Mouse (Mus musculus): ENCODE data around the gene Lrrc29. TPM values are rescaled to one million over a fixed set of nuclear protein-coding genes. Genes with fewer than 3 reads are reported as not detected.
"Not testable (repeated sequence)": the region's sequence is repeated elsewhere in the genome, so short reads cannot be mapped to it uniquely, and the experiment has no call there.

Gene Lrrc29
- polyA plus RNA-seq, 1 experiment from 2014 or later, result 0.86 TPM

- not testable (repeated sequence) for DNase-seq; ATAC-seq (ENCODE audit: low FRiP score, low TSS enrichment); H3K4me2 ChIP-seq (ENCODE audit: low read length); H3K27ac ChIP-seq (replicated peaks; ENCODE audit: low read depth, low read length); H3K36me3 ChIP-seq (ENCODE audit: control insufficient read depth, insufficient read depth, low read length); H3K9me3 ChIP-seq (ENCODE audit: control insufficient read depth, low read length); H3K4me3 ChIP-seq (replicated peaks; ENCODE audit: low read depth, low read length); H3K27me3 ChIP-seq (ENCODE audit: control insufficient read depth, insufficient read depth, low read length); H3K9ac ChIP-seq (replicated peaks; ENCODE audit: low read length)
- 82% methylated on average over 8 of the region's 8 CpGs for WGBS
- peaks cover 32% of the 10 kb centered on the region for H3K4me1 ChIP-seq (ENCODE audit: control insufficient read depth, insufficient read depth, low read length)
These were observed 34.7 kb downstream of the Lrrc29 start for GRCm38 (mm10) chr8:105291364-105291763.

GRCm38 (mm10) chr8:105290554-105291314 is 35.3 kb downstream of the Lrrc29 start:
- no peaks in the 10 kb centered on the region for H3K9me3 ChIP-seq (ENCODE audit: control insufficient read depth, low read length)
- WGBS, result 4% methylated on average over 31 of the region's 31 CpGs
- H3K9ac ChIP-seq (replicated peaks; ENCODE audit: low read length), result peak overlapping the region; percentile 7; the same call in 1 of the 2 replicates
- no peaks in the 10 kb centered on the region for H3K36me3 ChIP-seq (ENCODE audit: control insufficient read depth, insufficient read depth, low read length)
- peak; percentile 90 for DNase-seq
- peak overlapping the region; percentile 67 for H3K4me2 ChIP-seq (ENCODE audit: low read length)
- H3K4me3 ChIP-seq (replicated peaks; ENCODE audit: low read depth, low read length), result peak overlapping the region; percentile 49
- peaks cover 38% of the 10 kb centered on the region for H3K4me1 ChIP-seq (ENCODE audit: control insufficient read depth, insufficient read depth, low read length)
- no peak for ATAC-seq (ENCODE audit: low FRiP score, low TSS enrichment)
- no peak overlapping the region for H3K27ac ChIP-seq (replicated peaks; ENCODE audit: low read depth, low read length)
- peaks cover 10% of the 10 kb centered on the region; the same call in 1 of the 2 replicates for H3K27me3 ChIP-seq (ENCODE audit: control insufficient read depth, insufficient read depth, low read length)

DNA sequence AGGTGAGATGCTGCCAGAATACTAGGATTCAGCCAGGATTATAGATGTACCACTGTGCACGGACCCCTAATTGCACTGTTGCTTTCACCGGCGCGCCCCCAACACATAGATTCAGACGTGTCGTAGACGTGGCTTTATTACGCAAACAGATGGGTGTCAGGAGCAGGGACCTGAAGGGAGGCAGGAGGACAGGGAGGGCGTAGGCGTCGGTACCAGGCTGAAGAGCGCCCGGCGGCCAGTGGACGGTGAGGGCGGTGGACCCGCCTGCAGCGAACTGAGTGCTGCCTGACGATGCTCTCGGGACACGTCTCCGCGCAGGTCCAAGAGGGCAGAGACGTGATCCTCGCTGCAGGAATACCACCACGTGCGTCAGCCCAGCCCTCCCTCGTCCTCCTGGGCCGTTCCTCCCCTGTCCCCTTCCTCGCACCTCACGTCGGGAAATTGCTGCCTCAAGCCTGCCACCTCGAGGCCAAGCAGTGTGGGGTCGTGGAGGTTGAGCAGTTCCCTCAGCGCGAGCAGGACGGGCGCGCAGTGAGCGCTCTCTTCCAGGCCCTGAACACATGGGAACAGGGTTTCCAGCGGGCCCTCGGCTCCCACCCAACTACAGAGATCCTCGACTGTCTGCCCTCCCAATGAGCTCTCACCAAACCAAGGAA is 36.1 kb downstream of the Lrrc29 start, which contains the start of gene 4931428F04Rik:
4931428F04Rik (minus strand) TSS at position 60 of the 656 bp plus-strand sequence.
- WGBS, result 1% methylated on average over 43 of the region's 43 CpGs
- peak within 1 kb of the TSS; percentile 66 for H3K9ac ChIP-seq (replicated peaks; ENCODE audit: low read length)
- H3K36me3 ChIP-seq (ENCODE audit: control insufficient read depth, insufficient read depth, low read length), result peaks cover 8% of the 10 kb centered on the region
- peak within 1 kb of the TSS; percentile 49 for H3K4me3 ChIP-seq (replicated peaks; ENCODE audit: low read depth, low read length)
- DNase-seq, result peak; percentile 76
- peak within 1 kb of the TSS; percentile 67 for H3K4me2 ChIP-seq (ENCODE audit: low read length)
- no peaks in the 10 kb centered on the region for H3K9me3 ChIP-seq (ENCODE audit: control insufficient read depth, low read length)
- ATAC-seq (ENCODE audit: low FRiP score, low TSS enrichment), result peak; percentile 43
- peaks cover 42% of the 10 kb centered on the region for H3K4me1 ChIP-seq (ENCODE audit: control insufficient read depth, insufficient read depth, low read length)
- H3K27me3 ChIP-seq (ENCODE audit: control insufficient read depth, insufficient read depth, low read length), result peaks cover 10% of the 10 kb centered on the region; the same call in 1 of the 2 replicates
- H3K27ac ChIP-seq (replicated peaks; ENCODE audit: low read depth, low read length), result peak within 1 kb of the TSS; percentile 94

DNA sequence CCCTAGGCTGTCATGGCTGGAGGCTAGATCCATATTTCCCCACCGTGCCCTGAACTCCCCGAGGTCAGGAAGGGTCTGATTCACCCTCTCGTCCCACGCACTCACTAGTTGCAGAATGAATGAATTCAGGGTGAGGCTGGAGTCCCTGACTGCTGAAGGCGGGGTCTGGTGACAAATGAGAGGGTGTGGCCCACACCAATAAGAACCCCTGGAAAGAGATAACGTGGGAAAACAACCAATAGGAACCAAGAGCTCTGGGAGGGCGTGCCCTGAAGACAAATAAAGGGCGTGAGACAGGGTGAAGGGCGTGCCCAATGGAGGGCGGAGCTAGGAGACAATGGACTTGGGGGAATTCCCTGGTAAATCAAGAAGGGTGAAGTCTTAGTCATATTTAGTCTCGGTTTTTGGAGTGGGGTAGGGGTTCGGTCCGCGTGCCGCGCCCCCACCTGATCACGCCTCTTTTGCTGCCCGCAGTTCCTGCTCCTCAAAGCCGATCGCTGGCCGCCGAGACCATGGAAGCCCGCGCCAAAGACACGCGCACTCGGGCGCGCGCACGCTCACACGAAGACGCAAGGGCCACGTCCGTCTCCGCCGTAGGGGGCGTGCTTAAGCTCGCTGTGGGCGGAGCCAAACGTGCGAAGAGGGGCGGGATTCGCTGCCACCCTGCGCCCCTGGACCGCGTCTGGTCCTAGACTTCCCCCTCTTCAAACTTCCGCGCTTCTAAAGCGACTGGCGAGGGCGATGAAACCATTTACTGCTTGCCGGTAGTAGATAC is 36.9 kb downstream of the Lrrc29 start:
- H3K4me1 ChIP-seq (ENCODE audit: control insufficient read depth, insufficient read depth, low read length), result peaks cover 42% of the 10 kb centered on the region

GRCm38 (mm10) chr8:105288231-105288630 is 37.8 kb downstream of the Lrrc29 start:
- no peak for DNase-seq
- Histone ChIP-seq H3K4me3 (replicated peaks; ENCODE audit: low read depth, low read length) (peak overlapping the region; percentile 49), H3K9ac (replicated peaks; ENCODE audit: low read length) (peak overlapping the region; percentile 66), H3K9me3 (ENCODE audit: control insufficient read depth, low read length) (no peaks in the 10 kb centered on the region), H3K27me3 (ENCODE audit: control insufficient read depth, insufficient read depth, low read length) (peaks cover 10% of the 10 kb centered on the region; the same call in 1 of the 2 replicates), H3K4me2 (ENCODE audit: low read length) (peak overlapping the region; percentile 67), H3K4me1 (ENCODE audit: control insufficient read depth, insufficient read depth, low read length) (peaks cover 42% of the 10 kb centered on the region), H3K27ac (replicated peaks; ENCODE audit: low read depth, low read length) (peak overlapping the region; percentile 94), H3K36me3 (ENCODE audit: control insufficient read depth, insufficient read depth, low read length) (peaks cover 20% of the 10 kb centered on the region)
- ATAC-seq (ENCODE audit: low FRiP score, low TSS enrichment), result no peak
- WGBS, result 87% methylated on average over 5 of the region's 5 CpGs

More for the DNA sequence above, 36.9 kb downstream of the Lrrc29 start:
- peak overlapping the region; percentile 66 for H3K9ac ChIP-seq (replicated peaks; ENCODE audit: low read length)
- H3K4me3 ChIP-seq (replicated peaks; ENCODE audit: low read depth, low read length), result peak overlapping the region; percentile 49
- peak; percentile 93 for ATAC-seq (ENCODE audit: low FRiP score, low TSS enrichment)
- H3K27ac ChIP-seq (replicated peaks; ENCODE audit: low read depth, low read length), result peak overlapping the region; percentile 94
- WGBS, result under 1% methylated on average over 53 of the region's 53 CpGs
- H3K36me3 ChIP-seq (ENCODE audit: control insufficient read depth, insufficient read depth, low read length), result peaks cover 14% of the 10 kb centered on the region
- no peaks in the 10 kb centered on the region for H3K9me3 ChIP-seq (ENCODE audit: control insufficient read depth, low read length)
- peak overlapping the region; percentile 67 for H3K4me2 ChIP-seq (ENCODE audit: low read length)
- DNase-seq, result peak; percentile 100
- peaks cover 10% of the 10 kb centered on the region; the same call in 1 of the 2 replicates for H3K27me3 ChIP-seq (ENCODE audit: control insufficient read depth, insufficient read depth, low read length)

DNA sequence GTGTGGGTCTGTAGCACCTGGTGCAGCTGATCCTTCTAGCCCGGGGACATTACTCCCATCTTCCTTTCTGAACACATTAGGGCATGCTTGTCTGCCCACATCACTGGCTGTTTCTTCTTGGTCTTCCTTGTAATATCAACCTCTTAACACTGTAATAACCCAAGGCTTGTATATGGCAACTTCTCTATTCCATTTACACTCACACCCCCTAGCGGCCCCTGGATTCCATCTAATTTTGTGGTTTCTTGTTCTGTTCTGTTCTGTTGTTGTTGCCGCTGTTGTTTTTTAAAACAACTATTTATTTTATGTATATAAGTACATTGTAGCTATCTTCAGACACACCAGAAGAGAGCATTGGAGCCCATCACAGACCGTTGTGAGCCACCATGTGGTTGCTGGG is 39.2 kb downstream of the Lrrc29 start:
- Histone ChIP-seq H3K4me2 (ENCODE audit: low read length) (peak overlapping the region; percentile 67), H3K27ac (replicated peaks; ENCODE audit: low read depth, low read length) (no peak overlapping the region), H3K9me3 (ENCODE audit: control insufficient read depth, low read length) (no peaks in the 10 kb centered on the region), H3K9ac (replicated peaks; ENCODE audit: low read length) (peak overlapping the region; percentile 20; the same call in 1 of the 2 replicates), H3K27me3 (ENCODE audit: control insufficient read depth, insufficient read depth, low read length) (peaks cover 10% of the 10 kb centered on the region; the same call in 1 of the 2 replicates), H3K36me3 (ENCODE audit: control insufficient read depth, insufficient read depth, low read length) (peaks cover 34% of the 10 kb centered on the region), H3K4me1 (ENCODE audit: control insufficient read depth, insufficient read depth, low read length) (peaks cover 42% of the 10 kb centered on the region), H3K4me3 (replicated peaks; ENCODE audit: low read depth, low read length) (no peak overlapping the region)
- DNase-seq (no peak), ATAC-seq (ENCODE audit: low FRiP score, low TSS enrichment) (no peak)
- WGBS, result 88% methylated on average over 4 of the region's 4 CpGs

DNA sequence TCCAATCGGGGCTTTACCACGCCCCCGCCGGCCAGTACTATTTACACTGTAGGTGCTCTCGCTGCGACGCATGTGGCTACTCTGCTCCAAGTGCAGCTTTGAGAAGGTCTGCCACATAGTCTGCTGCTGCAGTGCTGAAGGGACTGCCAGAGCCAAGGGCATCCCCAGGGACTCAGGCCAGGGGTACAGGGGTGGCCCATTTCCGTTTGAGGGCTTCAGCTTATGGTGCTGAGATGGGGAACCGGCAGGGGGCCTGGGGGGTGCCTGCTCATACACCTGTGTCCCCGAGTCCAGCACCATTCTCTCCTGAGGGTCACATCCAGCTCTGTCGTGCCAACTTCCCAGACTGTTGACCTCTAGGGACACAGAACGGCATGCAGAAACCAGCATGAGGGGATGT is 40.6 kb downstream of the Lrrc29 start:
- H3K4me3 ChIP-seq (replicated peaks; ENCODE audit: low read depth, low read length), result no peak overlapping the region
- no peaks in the 10 kb centered on the region for H3K9me3 ChIP-seq (ENCODE audit: control insufficient read depth, low read length)
- peaks cover 3% of the 10 kb centered on the region; the same call in 1 of the 2 replicates for H3K27me3 ChIP-seq (ENCODE audit: control insufficient read depth, insufficient read depth, low read length)
- H3K27ac ChIP-seq (replicated peaks; ENCODE audit: low read depth, low read length), result no peak overlapping the region
- DNase-seq, result no peak
- H3K36me3 ChIP-seq (ENCODE audit: control insufficient read depth, insufficient read depth, low read length), result peaks cover 44% of the 10 kb centered on the region
- peaks cover 39% of the 10 kb centered on the region for H3K4me1 ChIP-seq (ENCODE audit: control insufficient read depth, insufficient read depth, low read length)
- H3K9ac ChIP-seq (replicated peaks; ENCODE audit: low read length), result no peak overlapping the region
- 52% methylated on average over 12 of the region's 12 CpGs for WGBS
- ATAC-seq (ENCODE audit: low FRiP score, low TSS enrichment), result no peak
- peak overlapping the region; percentile 17; the same call in 1 of the 2 replicates for H3K4me2 ChIP-seq (ENCODE audit: low read length)

DNA sequence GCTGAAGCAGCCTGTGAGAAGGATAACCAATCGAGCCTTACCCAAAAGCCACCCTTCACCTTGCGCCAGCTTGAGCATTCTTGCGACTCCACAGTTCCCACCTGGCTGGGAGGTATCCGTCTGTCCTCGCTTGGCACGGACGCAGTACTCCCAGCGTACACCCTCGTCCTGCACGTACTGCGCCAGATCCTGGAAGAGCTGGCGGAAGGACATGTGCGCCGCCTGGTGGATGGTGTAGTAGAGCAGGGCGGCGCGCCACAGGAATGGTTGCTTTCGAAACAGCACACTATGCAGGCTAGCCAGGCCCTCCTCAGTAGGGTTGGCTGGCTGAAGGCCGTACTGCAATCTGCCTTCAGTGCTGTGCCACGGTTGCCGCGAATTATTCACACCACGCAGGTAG is 43.0 kb downstream of the Lrrc29 start:
- peaks cover 53% of the 10 kb centered on the region for H3K36me3 ChIP-seq (ENCODE audit: control insufficient read depth, insufficient read depth, low read length)
- H3K4me2 ChIP-seq (ENCODE audit: low read length), result no peak overlapping the region
- no peak overlapping the region for H3K27ac ChIP-seq (replicated peaks; ENCODE audit: low read depth, low read length)
- no peak overlapping the region for H3K9ac ChIP-seq (replicated peaks; ENCODE audit: low read length)
- H3K4me3 ChIP-seq (replicated peaks; ENCODE audit: low read depth, low read length), result no peak overlapping the region
- peak; percentile 44 for DNase-seq
- H3K27me3 ChIP-seq (ENCODE audit: control insufficient read depth, insufficient read depth, low read length), result peaks cover 19% of the 10 kb centered on the region; the same call in 1 of the 2 replicates
- H3K9me3 ChIP-seq (ENCODE audit: control insufficient read depth, low read length), result no peaks in the 10 kb centered on the region
- peaks cover 34% of the 10 kb centered on the region for H3K4me1 ChIP-seq (ENCODE audit: control insufficient read depth, insufficient read depth, low read length)
- WGBS, result 24% methylated on average over 23 of the region's 23 CpGs
- no peak for ATAC-seq (ENCODE audit: low FRiP score, low TSS enrichment)
